Mouse (Mus musculus) MEL (cell line): ENCODE results near the gene Nr4a1. TPM values are rescaled to one million over a fixed set of nuclear protein-coding genes. Genes with fewer than 3 reads are reported as not detected.

ENCODE experiments used
- DNase-seq: peaks from one replicate; pipeline ENCODE4 v3.0.0; 2011; ENCODE audit warnings: low read depth, low spot score
- H3K27ac ChIP-seq: 2 replicates; pipeline ENCODE4 v1.5.1; 2012; ENCODE audit warnings: low read depth, mild to moderate bottlenecking, control low read depth, low read length, moderate library complexity; ENCODE audit not compliant: control insufficient read depth
- H3K27me3 ChIP-seq, 2 experiments: fragments of 150-350 bp in 1 of 2; sonication (generic) in 1 of 2; 2 replicates each; pipeline ENCODE4 v1.6.1; 2012; ENCODE audit warnings: low read length in 2 of 2, mild to moderate bottlenecking in 2 of 2, improper control_type of control experiment in 1 of 2, moderate library complexity in 1 of 2; ENCODE audit not compliant: insufficient read depth in 2 of 2, control insufficient read depth in 1 of 2
- H3K36me3 ChIP-seq, 2 experiments: 2 replicates each; pipeline ENCODE4 v1.6.1; 2012 to 2014; ENCODE audit warnings: low read length in 2 of 2, improper control_type of control experiment in 1 of 2, inconsistent platforms in 1 of 2, mild to moderate bottlenecking in 1 of 2; ENCODE audit not compliant: insufficient read depth in 2 of 2, control insufficient read depth in 1 of 2
- H3K4me1 ChIP-seq, 2 experiments: fragments of 150-350 bp in 1 of 2; sonication (generic) in 1 of 2; 2 replicates each; pipeline ENCODE4 v1.6.1; 2012; ENCODE audit warnings: low read length in 2 of 2, improper control_type of control experiment in 1 of 2, mild to moderate bottlenecking in 1 of 2; ENCODE audit not compliant: insufficient read depth in 2 of 2, control insufficient read depth in 1 of 2
- H3K4me3 ChIP-seq, 2 experiments: fragments of 150-350 bp in 1 of 2; sonication (generic) in 1 of 2; 2 replicates each; pipeline ENCODE4 v1.5.1; 2012; ENCODE audit warnings: low read depth in 2 of 2, low read length in 2 of 2, mild to moderate bottlenecking in 2 of 2, moderate library complexity in 2 of 2, control low read depth in 1 of 2, improper control_type of control experiment in 1 of 2; ENCODE audit not compliant: control insufficient read depth in 1 of 2, insufficient read depth in 1 of 2
- H3K79me2 ChIP-seq: 2 replicates; pipeline ENCODE4 v1.6.1; 2012; ENCODE audit warnings: mild to moderate bottlenecking, low read length, moderate library complexity; ENCODE audit not compliant: control insufficient read depth, poor library complexity, insufficient read depth
- H3K9ac ChIP-seq: 2 replicates; pipeline ENCODE4 v1.6.1; 2012; ENCODE audit warnings: low read depth, mild to moderate bottlenecking, control low read depth, low read length, moderate library complexity; ENCODE audit not compliant: control insufficient read depth, poor library complexity, severe bottlenecking
- H3K9me3 ChIP-seq: fragments of 150-350 bp; sonication (generic); replicated peaks from 2 replicates; pipeline ENCODE4 v1.6.1; 2012; ENCODE audit warnings: mild to moderate bottlenecking, low read length, improper control_type of control experiment, moderate library complexity; ENCODE audit not compliant: insufficient read depth
- CHD1 ChIP-seq: IDR thresholded peaks from 2 replicates; pipeline ENCODE4 v1.6.1; 2012; ENCODE audit warnings: low read depth, mild to moderate bottlenecking, inconsistent platforms, low read length, improper control_type of control experiment
- CHD2 ChIP-seq: IDR thresholded peaks from 2 replicates; pipeline ENCODE4 v1.6.1; 2011; ENCODE audit warnings: low read length, improper control_type of control experiment
- CTCF ChIP-seq, 3 experiments: IDR thresholded peaks in 2 of 3; conservative IDR thresholded peaks in 1 of 3; 2 replicates each; pipeline ENCODE4 v1.5.1; 2011 to 2012; ENCODE audit warnings: low read length in 3 of 3, low read depth in 2 of 3, mild to moderate bottlenecking in 2 of 3, improper control_type of control experiment in 1 of 3, inconsistent platforms in 1 of 3, mixed read lengths in 1 of 3, moderate library complexity in 1 of 3; ENCODE audit not compliant: control insufficient read depth in 1 of 3, insufficient read depth in 1 of 3, poor library complexity in 1 of 3, severe bottlenecking in 1 of 3
- E2F4 ChIP-seq: IDR thresholded peaks from 2 replicates; pipeline ENCODE4 v1.6.1; 2011; ENCODE audit warnings: low read depth, low read length, improper control_type of control experiment, borderline replicate concordance
- EP300 ChIP-seq, 2 experiments: IDR thresholded peaks; 2 replicates each; pipeline ENCODE4 v1.6.1; 2011; ENCODE audit warnings: improper control_type of control experiment in 2 of 2, low read length in 2 of 2, low read depth in 1 of 2, mild to moderate bottlenecking in 1 of 2
- GABPA ChIP-seq: IDR thresholded peaks from 2 replicates; pipeline ENCODE4 v1.6.1; 2012; ENCODE audit warnings: low read depth, mild to moderate bottlenecking, inconsistent platforms, low read length, improper control_type of control experiment, moderate library complexity
- HCFC1 ChIP-seq: IDR thresholded peaks from 2 replicates; pipeline ENCODE4 v1.6.1; 2012; ENCODE audit warnings: low read depth, mild to moderate bottlenecking, inconsistent platforms, low read length, improper control_type of control experiment, moderate library complexity
- MAFK ChIP-seq: IDR thresholded peaks from 2 replicates; pipeline ENCODE4 v1.6.1; 2011; ENCODE audit warnings: low read depth, mild to moderate bottlenecking, low read length, improper control_type of control experiment, borderline replicate concordance
- MXI1 ChIP-seq: IDR thresholded peaks from 2 replicates; pipeline ENCODE4 v1.6.1; 2011; ENCODE audit warnings: mild to moderate bottlenecking, low read depth, low read length, improper control_type of control experiment
- MYC ChIP-seq: IDR thresholded peaks from 2 replicates; pipeline ENCODE4 v1.6.1; 2011; ENCODE audit warnings: low read depth, mild to moderate bottlenecking, low read length, improper control_type of control experiment, moderate library complexity
- NELFE ChIP-seq: IDR thresholded peaks from 2 replicates; pipeline ENCODE4 v1.6.1; 2011; ENCODE audit warnings: low read depth, low read length, improper control_type of control experiment
- NRF1 ChIP-seq: IDR thresholded peaks from 2 replicates; pipeline ENCODE4 v1.6.1; 2014; ENCODE audit warnings: low read depth, mild to moderate bottlenecking, inconsistent platforms, low read length, improper control_type of control experiment, moderate library complexity; ENCODE audit not compliant: poor library complexity, insufficient read depth, severe bottlenecking
- RAD21 ChIP-seq: IDR thresholded peaks from 2 replicates; pipeline ENCODE4 v1.6.1; 2011; ENCODE audit warnings: mild to moderate bottlenecking, low read depth, low read length, improper control_type of control experiment
- RCOR1 ChIP-seq: IDR thresholded peaks from 2 replicates; pipeline ENCODE4 v1.6.1; 2012; ENCODE audit warnings: low read depth, mild to moderate bottlenecking, inconsistent platforms, low read length, improper control_type of control experiment
- SIN3A ChIP-seq: IDR thresholded peaks from 2 replicates; pipeline ENCODE4 v1.6.1; 2012; ENCODE audit warnings: low read length, improper control_type of control experiment, inconsistent platforms
- SMC3 ChIP-seq: IDR thresholded peaks from 2 replicates; pipeline ENCODE4 v1.6.1; 2011; ENCODE audit warnings: low read depth, low read length, improper control_type of control experiment
- TAL1 ChIP-seq: IDR thresholded peaks from 2 replicates; pipeline ENCODE4 v1.6.1; 2012; ENCODE audit warnings: mild to moderate bottlenecking, inconsistent platforms, low read length, moderate library complexity, mixed read lengths
- UBTF ChIP-seq: IDR thresholded peaks from 2 replicates; pipeline ENCODE4 v1.6.1; 2012; ENCODE audit warnings: low read depth, mild to moderate bottlenecking, inconsistent platforms, low read length, improper control_type of control experiment, moderate library complexity, borderline replicate concordance; ENCODE audit not compliant: insufficient read depth
- ZC3H11A ChIP-seq: IDR thresholded peaks from 2 replicates; pipeline ENCODE4 v1.6.1; 2012; ENCODE audit warnings: low read depth, mild to moderate bottlenecking, inconsistent platforms, low read length, improper control_type of control experiment
- ZKSCAN1 ChIP-seq: IDR thresholded peaks from 2 replicates; pipeline ENCODE4 v1.6.1; 2012; ENCODE audit warnings: low read depth, mild to moderate bottlenecking, inconsistent platforms, low read length, improper control_type of control experiment, moderate library complexity
- ZMIZ1 ChIP-seq: IDR thresholded peaks from 2 replicates; pipeline ENCODE4 v1.6.1; 2012; ENCODE audit warnings: low read depth, mild to moderate bottlenecking, inconsistent platforms, low read length, improper control_type of control experiment, moderate library complexity
- ZNF384 ChIP-seq: IDR thresholded peaks from 2 replicates; pipeline ENCODE4 v1.6.1; 2012; ENCODE audit warnings: low read depth, mild to moderate bottlenecking, inconsistent platforms, low read length, improper control_type of control experiment
- polyA plus RNA-seq, 2 experiments: library from polyadenylated mRNA; stranded (reverse) in 1 of 2; unstranded in 1 of 2; fragments of >175 nt in 1 of 2; fragments of >200 nt in 1 of 2; gene quantifications; 2 replicates each; pipeline versions ENCODE4 v1.2.1 to v1.2.4; 2012; ENCODE audit warnings: low replicate concordance in 2 of 2, low read depth in 1 of 2; ENCODE audit not compliant: insufficient read length in 2 of 2, insufficient read depth in 1 of 2, missing spikeins in 1 of 2
- total RNA-seq: library from RNA; depleted of rRNA; stranded (reverse); fragments of 300-350 nt; gene quantifications from 2 replicates; pipeline ENCODE4 v1.2.3, GENCODE M21; 2012

Gene Nr4a1
- total and polyA plus RNA-seq, 3 experiments = 2.0 to 12.8 TPM; not detected in 1

GRCm38 (mm10) chr15:101320618-101321041 is 66.6 kb downstream of the Nr4a1 start (continued):
- TF ChIP-seq GABPA (no peak), NELFE (no peak), MYC (peak; percentile 77), CHD1 (0 out of 2 replicates have a peak, but pooled peaks have one; percentile 39), SMC3 (peak; percentile 21; the same call in 1 of the 2 replicates), MXI1 (peak; percentile 19; the same call in 1 of the 2 replicates), RCOR1 (peak; percentile 100), HCFC1 (0 out of 2 replicates have a peak, but pooled peaks have one; percentile 51), ZNF384 (peak; percentile 75), NRF1 (no peak), EP300 (IDR thresholded peaks at IDR 0.05; ENCODE audit: low read depth in 1 of 2, low read length in 2 of 2) (peak; percentile 99)

- peaks cover 0 to 40% of the 10 kb centered on the region in 2 experiments; a peak in 2 of 4 replicates for H3K36me3 ChIP-seq
- peaks cover 28 to 55% of the 10 kb centered on the region in 2 experiments for H3K4me1 ChIP-seq
- H3K9me3 ChIP-seq = no peaks in the 10 kb centered on the region
- DNase-seq = no peak
- TF ChIP-seq CTCF (IDR thresholded peaks at IDR 0.05 in 2 of 3, conservative IDR thresholded peaks at IDR 0.05 in 1 of 3; ENCODE audit: control insufficient read depth in 1 of 3, insufficient read depth in 1 of 3, low read depth in 2 of 3, low read length in 3 of 3, poor library complexity in 1 of 3, severe bottlenecking in 1 of 3) = no peak
- TF ChIP-seq, all 39 proteins: peak for 0
- Histone ChIP-seq H3K4me3 (no peak overlapping the region), H3K9ac (no peak overlapping the region), H3K27me3 (no peaks in the 10 kb centered on the region), H3K27ac (no peak overlapping the region), H3K79me2 (no peaks in the 10 kb centered on the region)
Observed at GRCm38 (mm10) chr15:101321126-101321525, 67.1 kb downstream of the Nr4a1 start.

DNA sequence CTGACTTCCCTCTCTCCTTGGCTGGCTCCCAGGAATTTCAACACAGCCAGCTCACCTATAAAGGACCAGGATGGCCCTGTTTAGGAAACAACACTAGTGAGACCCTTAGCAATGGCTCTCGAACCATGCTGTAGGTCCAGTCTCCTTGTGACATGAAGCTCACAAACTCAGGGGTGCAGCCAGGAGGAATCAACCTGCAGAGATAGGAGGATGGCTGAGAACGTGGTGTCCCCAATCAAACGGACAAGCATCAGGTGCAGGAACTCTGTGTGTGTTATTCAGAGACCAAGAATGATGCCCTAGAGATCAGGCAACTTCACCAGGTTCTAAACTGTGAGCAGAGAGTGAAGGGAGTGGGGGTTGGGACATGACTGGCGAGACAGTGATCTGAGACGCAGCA is 68.0 kb downstream of the Nr4a1 start:
- H3K79me2 ChIP-seq = no peaks in the 10 kb centered on the region
- TF ChIP-seq CTCF (IDR thresholded peaks at IDR 0.05 in 2 of 3, conservative IDR thresholded peaks at IDR 0.05 in 1 of 3; ENCODE audit: control insufficient read depth in 1 of 3, insufficient read depth in 1 of 3, low read depth in 2 of 3, low read length in 3 of 3, poor library complexity in 1 of 3, severe bottlenecking in 1 of 3) (no peak), ZKSCAN1 (no peak), ZC3H11A (no peak), UBTF (no peak), E2F4 (no peak), GABPA (no peak), MAFK (no peak), RAD21 (no peak), ZMIZ1 (no peak), CHD2 (no peak), NRF1 (no peak), SIN3A (no peak), HCFC1 (no peak), TAL1 (no peak)
- TF ChIP-seq, all 39 proteins: peak for 0
- DNase-seq = no peak
- Histone ChIP-seq H3K4me3 (no peak overlapping the region), H3K9ac (no peak overlapping the region), H3K4me1 (peaks cover 23 to 46% of the 10 kb centered on the region in 2 experiments), H3K27me3 (no peaks in the 10 kb centered on the region), H3K36me3 (peaks cover 0 to 37% of the 10 kb centered on the region in 2 experiments; a peak in 2 of 4 replicates), H3K9me3 (no peaks in the 10 kb centered on the region), H3K27ac (no peak overlapping the region)
